Mouse (Mus musculus): ENCODE measurements around the gene Hira. TPM values are rescaled to one million over a fixed set of nuclear protein-coding genes. Genes with fewer than 3 reads are reported as not detected.
"Not testable (repeated sequence)": the region's sequence is repeated elsewhere in the genome, so short reads cannot be mapped to it uniquely, and the experiment has no call there.

The Hira gene
- polyA plus RNA-seq, 1 experiment from 2014 or later, result 14.7 TPM

DNA sequence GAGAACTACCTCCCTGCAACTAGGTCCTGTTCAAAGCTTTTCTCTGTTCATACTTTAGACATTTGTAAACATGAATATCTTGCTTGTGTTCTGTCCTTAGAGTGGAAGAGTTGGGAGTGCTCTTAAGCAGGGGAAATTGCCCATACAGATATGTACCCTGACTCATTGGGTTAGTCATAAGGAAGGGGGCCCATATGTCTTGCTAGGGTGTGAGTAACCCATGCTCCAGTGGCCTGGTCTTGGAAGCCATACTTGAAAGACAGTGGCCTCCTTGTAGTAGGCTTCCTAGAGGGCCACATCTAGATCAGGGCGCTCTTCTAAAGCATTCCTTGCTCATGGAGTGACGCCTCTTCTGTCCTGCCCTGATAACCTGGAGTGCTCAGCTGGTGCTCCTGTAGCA lies 73.5 kb downstream of the Hira start:
- no peak for ATAC-seq (ENCODE audit: low FRiP score)
- H3K4me1 ChIP-seq (ENCODE audit: control insufficient read depth, insufficient read depth, low read length), result no peaks in the 10 kb centered on the region
- no peak overlapping the region for H3K9ac ChIP-seq (ENCODE audit: low read length)
- peaks cover 60% of the 10 kb centered on the region for H3K36me3 ChIP-seq (ENCODE audit: control insufficient read depth, insufficient read depth, low read length)
- H3K27me3 ChIP-seq (ENCODE audit: control insufficient read depth, insufficient read depth, low read length), result no peaks in the 10 kb centered on the region
- no peak overlapping the region for H3K4me3 ChIP-seq (ENCODE audit: low read depth, low read length)
- H3K9me3 ChIP-seq (ENCODE audit: control insufficient read depth, low read length), result no peaks in the 10 kb centered on the region
- DNase-seq (ENCODE audit: low spot score, missing footprints), result peak; percentile 64
- no peak overlapping the region for H3K4me2 ChIP-seq
- no peak overlapping the region for H3K27ac ChIP-seq (ENCODE audit: low read depth, low read length)
- 78% methylated on average over 2 of the region's 2 CpGs for WGBS

- no peak for ATAC-seq (ENCODE audit: low FRiP score)
- no peak overlapping the region for H3K4me2 ChIP-seq
- no peaks in the 10 kb centered on the region for H3K4me1 ChIP-seq (ENCODE audit: control insufficient read depth, insufficient read depth, low read length)
- no peak overlapping the region for H3K9ac ChIP-seq (ENCODE audit: low read length)
- no peak overlapping the region for H3K4me3 ChIP-seq (ENCODE audit: low read depth, low read length)
- no peaks in the 10 kb centered on the region for H3K27me3 ChIP-seq (ENCODE audit: control insufficient read depth, insufficient read depth, low read length)
- peak; percentile 19 for DNase-seq (ENCODE audit: low spot score, missing footprints)
- H3K9me3 ChIP-seq (ENCODE audit: control insufficient read depth, low read length), result no peaks in the 10 kb centered on the region
- peaks cover 62% of the 10 kb centered on the region for H3K36me3 ChIP-seq (ENCODE audit: control insufficient read depth, insufficient read depth, low read length)
- no peak overlapping the region for H3K27ac ChIP-seq (ENCODE audit: low read depth, low read length)
Measured at GRCm38 (mm10) chr16:18952813-18953212, 76.0 kb downstream of the Hira start.

DNA sequence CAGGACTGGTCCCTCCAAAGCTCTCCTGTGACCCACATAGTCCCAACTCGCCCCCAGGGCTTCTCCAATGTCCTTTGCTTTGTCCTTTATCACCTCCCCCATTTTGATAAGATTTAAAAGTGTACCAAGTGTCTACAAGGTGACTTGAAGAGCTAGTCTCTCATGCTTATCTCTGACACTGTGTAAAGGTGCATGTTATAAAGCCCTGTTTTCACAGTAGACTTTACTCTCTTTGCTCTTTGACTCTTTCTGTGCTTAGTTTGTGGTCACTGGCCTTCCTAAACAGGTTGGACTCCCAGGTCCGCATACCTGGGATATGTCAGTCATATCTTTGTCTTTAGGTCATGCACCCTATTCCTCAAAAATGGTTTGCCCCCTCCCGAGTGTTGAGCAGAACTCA lies 78.2 kb downstream of the Hira start:
- DNase-seq (ENCODE audit: low spot score, missing footprints), result no peak
- H3K27me3 ChIP-seq (ENCODE audit: control insufficient read depth, insufficient read depth, low read length), result no peaks in the 10 kb centered on the region
- peaks cover 48% of the 10 kb centered on the region for H3K36me3 ChIP-seq (ENCODE audit: control insufficient read depth, insufficient read depth, low read length)
- H3K4me1 ChIP-seq (ENCODE audit: control insufficient read depth, insufficient read depth, low read length), result no peaks in the 10 kb centered on the region
- ATAC-seq (ENCODE audit: low FRiP score), result no peak
- H3K4me2 ChIP-seq, result no peak overlapping the region
- no peaks in the 10 kb centered on the region for H3K9me3 ChIP-seq (ENCODE audit: control insufficient read depth, low read length)
- H3K9ac ChIP-seq (ENCODE audit: low read length), result no peak overlapping the region
- no peak overlapping the region for H3K4me3 ChIP-seq (ENCODE audit: low read depth, low read length)
- H3K27ac ChIP-seq (ENCODE audit: low read depth, low read length), result no peak overlapping the region
- 91% methylated on average over 3 of the region's 3 CpGs for WGBS

GRCm38 (mm10) chr16:18963486-18963885 lies 86.6 kb downstream of the Hira start:
- Histone ChIP-seq H3K9ac (ENCODE audit: low read length) (no peak overlapping the region), H3K9me3 (ENCODE audit: control insufficient read depth, low read length) (peaks cover 13% of the 10 kb centered on the region), H3K4me1 (ENCODE audit: control insufficient read depth, insufficient read depth, low read length) (no peaks in the 10 kb centered on the region), H3K4me3 (ENCODE audit: low read depth, low read length) (no peak overlapping the region), H3K27ac (ENCODE audit: low read depth, low read length) (no peak overlapping the region), H3K4me2 (no peak overlapping the region), H3K36me3 (ENCODE audit: control insufficient read depth, insufficient read depth, low read length) (peaks cover 43% of the 10 kb centered on the region), H3K27me3 (ENCODE audit: control insufficient read depth, insufficient read depth, low read length) (no peaks in the 10 kb centered on the region)
- ATAC-seq (ENCODE audit: low FRiP score) (no peak), DNase-seq (ENCODE audit: low spot score, missing footprints) (no peak)

DNA sequence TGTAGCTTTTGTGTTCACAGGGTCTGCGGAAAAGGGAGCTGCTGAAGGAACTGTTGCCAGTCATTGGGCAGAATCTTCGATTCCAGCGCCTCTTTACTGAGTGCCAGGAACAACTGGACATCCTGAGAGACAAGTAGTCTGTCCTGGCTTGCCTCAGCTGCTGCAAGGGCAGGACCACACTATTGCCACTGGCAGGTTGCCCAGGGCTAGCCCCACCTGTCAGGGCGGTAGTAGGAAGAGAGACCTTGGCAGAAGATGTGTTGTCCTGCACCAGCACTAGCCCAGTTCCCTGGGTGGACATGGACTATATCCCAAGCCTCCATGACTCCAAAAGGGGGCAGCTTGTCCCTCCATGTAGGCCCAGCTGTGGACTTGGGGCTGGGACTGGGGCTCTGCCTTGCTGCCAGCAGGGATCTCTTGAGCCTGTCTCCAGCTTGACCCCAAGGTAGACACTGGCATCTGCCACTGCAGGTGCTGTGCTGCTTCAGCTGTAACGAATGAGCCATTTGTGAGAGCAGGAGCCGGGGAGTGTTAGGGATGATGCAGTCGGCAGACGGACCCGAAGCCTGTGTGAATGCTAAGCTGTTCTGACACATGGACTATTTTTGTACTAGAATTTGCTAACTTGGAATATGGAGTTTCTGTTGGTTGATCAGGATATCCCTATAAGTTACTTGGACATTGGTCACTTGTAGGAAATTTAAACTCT lies 92.7 kb downstream of the Hira start:
- no peak overlapping the region for H3K9ac ChIP-seq (ENCODE audit: low read length)
- no peak for DNase-seq (ENCODE audit: low spot score, missing footprints)
- no peak for ATAC-seq (ENCODE audit: low FRiP score)
- no peak overlapping the region for H3K4me2 ChIP-seq
- H3K27me3 ChIP-seq (ENCODE audit: control insufficient read depth, insufficient read depth, low read length), result no peaks in the 10 kb centered on the region
- no peaks in the 10 kb centered on the region for H3K4me1 ChIP-seq (ENCODE audit: control insufficient read depth, insufficient read depth, low read length)
- WGBS, result 96% methylated on average over 9 of the region's 9 CpGs
- H3K36me3 ChIP-seq (ENCODE audit: control insufficient read depth, insufficient read depth, low read length), result peaks cover 29% of the 10 kb centered on the region
- H3K4me3 ChIP-seq (ENCODE audit: low read depth, low read length), result no peak overlapping the region
- H3K9me3 ChIP-seq (ENCODE audit: control insufficient read depth, low read length), result no peaks in the 10 kb centered on the region
- H3K27ac ChIP-seq (ENCODE audit: low read depth, low read length), result no peak overlapping the region

DNA sequence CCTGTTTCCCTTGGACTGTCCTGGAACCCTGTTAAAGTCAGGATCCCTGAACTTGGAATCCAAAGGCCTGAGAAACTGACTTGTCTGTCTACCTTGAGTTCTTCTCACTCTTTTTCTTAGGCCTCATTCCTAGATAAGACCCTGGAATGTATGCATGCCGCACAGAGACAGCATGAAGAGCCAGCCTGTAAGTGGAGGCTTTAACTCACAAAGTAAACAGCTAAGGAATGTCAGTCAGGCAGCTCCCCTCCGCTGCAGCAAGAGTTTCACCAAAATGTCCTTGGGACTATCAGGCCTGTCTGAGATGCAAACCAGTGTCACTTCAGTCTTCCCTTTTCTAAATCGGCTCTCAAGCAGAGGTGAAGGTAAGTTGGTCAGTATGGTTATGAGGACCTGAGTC lies 94.0 kb downstream of the Hira start:
- H3K27ac ChIP-seq (ENCODE audit: low read depth, low read length), result no peak overlapping the region
- no peak for ATAC-seq (ENCODE audit: low FRiP score)
- peaks cover 21% of the 10 kb centered on the region for H3K36me3 ChIP-seq (ENCODE audit: control insufficient read depth, insufficient read depth, low read length)
- no peak overlapping the region for H3K9ac ChIP-seq (ENCODE audit: low read length)
- no peaks in the 10 kb centered on the region for H3K9me3 ChIP-seq (ENCODE audit: control insufficient read depth, low read length)
- H3K4me1 ChIP-seq (ENCODE audit: control insufficient read depth, insufficient read depth, low read length), result no peaks in the 10 kb centered on the region
- H3K4me2 ChIP-seq, result no peak overlapping the region
- no peaks in the 10 kb centered on the region for H3K27me3 ChIP-seq (ENCODE audit: control insufficient read depth, insufficient read depth, low read length)
- WGBS, result 87% methylated on average over 3 of the region's 3 CpGs
- no peak for DNase-seq (ENCODE audit: low spot score, missing footprints)
- no peak overlapping the region for H3K4me3 ChIP-seq (ENCODE audit: low read depth, low read length)

GRCm38 (mm10) chr16:18975665-18976064 lies 98.8 kb downstream of the Hira start:
- not testable (repeated sequence) for DNase-seq (ENCODE audit: low spot score, missing footprints); H3K4me3 ChIP-seq (ENCODE audit: low read depth, low read length); H3K9ac ChIP-seq (ENCODE audit: low read length); H3K27ac ChIP-seq (ENCODE audit: low read depth, low read length); H3K9me3 ChIP-seq (ENCODE audit: control insufficient read depth, low read length); H3K27me3 ChIP-seq (ENCODE audit: control insufficient read depth, insufficient read depth, low read length); ATAC-seq (ENCODE audit: low FRiP score); H3K4me1 ChIP-seq (ENCODE audit: control insufficient read depth, insufficient read depth, low read length); H3K4me2 ChIP-seq; H3K36me3 ChIP-seq (ENCODE audit: control insufficient read depth, insufficient read depth, low read length)
- WGBS, result 86% methylated on average over 23 of the region's 23 CpGs

DNA sequence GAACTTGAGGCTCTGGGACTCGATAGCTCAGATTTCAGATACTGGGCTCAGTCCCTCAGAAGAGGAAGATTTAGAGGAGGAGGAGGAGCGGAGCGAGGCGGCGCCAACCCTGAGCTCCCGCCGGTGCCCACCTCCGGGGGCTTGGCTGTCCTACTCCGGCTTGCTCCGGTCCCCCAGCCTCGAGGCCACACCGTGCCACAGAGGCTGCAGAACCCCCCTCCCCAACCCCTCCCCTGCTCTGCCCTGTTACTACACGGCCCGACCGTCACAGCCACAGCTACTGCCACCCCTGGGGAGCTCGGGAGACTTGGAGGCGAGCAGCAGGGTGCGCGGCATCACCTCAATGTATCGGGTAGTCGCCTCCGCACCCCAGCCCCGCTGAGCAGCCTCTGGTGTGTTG lies 99.5 kb downstream of the Hira start:
- DNase-seq (ENCODE audit: low spot score, missing footprints) (no peak), ATAC-seq (ENCODE audit: low FRiP score) (peak; percentile 55)
- no peaks in the 10 kb centered on the region for H3K9me3 ChIP-seq (ENCODE audit: control insufficient read depth, low read length)
- H3K4me1 ChIP-seq (ENCODE audit: control insufficient read depth, insufficient read depth, low read length), result no peaks in the 10 kb centered on the region
- no peak overlapping the region for H3K4me3 ChIP-seq (ENCODE audit: low read depth, low read length)
- H3K27ac ChIP-seq (ENCODE audit: low read depth, low read length), result no peak overlapping the region
- H3K27me3 ChIP-seq (ENCODE audit: control insufficient read depth, insufficient read depth, low read length), result no peaks in the 10 kb centered on the region
- no peak overlapping the region for H3K4me2 ChIP-seq
- H3K36me3 ChIP-seq (ENCODE audit: control insufficient read depth, insufficient read depth, low read length), result no peaks in the 10 kb centered on the region; the same call in 1 of the 2 replicates
- 76% methylated on average over 21 of the region's 23 CpGs for WGBS
- no peak overlapping the region for H3K9ac ChIP-seq (ENCODE audit: low read length)

GRCm38 (mm10) chr16:18986381-18986780 lies 109.5 kb downstream of the Hira start:
- Histone ChIP-seq H3K4me2 (no peak overlapping the region), H3K36me3 (ENCODE audit: control insufficient read depth, insufficient read depth, low read length) (no peaks in the 10 kb centered on the region), H3K4me3 (ENCODE audit: low read depth, low read length) (no peak overlapping the region), H3K27ac (ENCODE audit: low read depth, low read length) (no peak overlapping the region), H3K9me3 (ENCODE audit: control insufficient read depth, low read length) (no peaks in the 10 kb centered on the region), H3K27me3 (ENCODE audit: control insufficient read depth, insufficient read depth, low read length) (no peaks in the 10 kb centered on the region), H3K4me1 (ENCODE audit: control insufficient read depth, insufficient read depth, low read length) (no peaks in the 10 kb centered on the region), H3K9ac (ENCODE audit: low read length) (no peak overlapping the region)
- no peak for ATAC-seq (ENCODE audit: low FRiP score)
- no peak for DNase-seq (ENCODE audit: low spot score, missing footprints)
- WGBS, result 88% methylated on average over 3 of the region's 3 CpGs

Data from midbrain, embryonic 11.5 days (tissue).